Mouse (Mus musculus) left cerebral cortex, postnatal 14 days (tissue): Measurements from ENCODE around the gene Cbx4. TPM values are rescaled to one million over a fixed set of nuclear protein-coding genes. Genes with fewer than 3 reads are reported as not detected.

Source experiments
- DNase-seq, 2 experiments: peaks; one replicate each; pipeline ENCODE4 v3.0.0; 2021 to 2022; ENCODE audit warnings: low spot score in 2 of 2, mixed read lengths in 1 of 2
- intact Hi-C: fragments of 180-260 bp; cut with DNase I; formaldehyde crosslinking; loops from one replicate; pipeline ENCODE4 v1.15.1; 2025
- total RNA-seq, 2 experiments: library from RNA; stranded (reverse); gene quantifications; 2 replicates each; pipeline ENCODE4 v1.2.3; 2021

The Cbx4 gene
- total RNA-seq, 2 experiments from 2014 or later = 63.2 to 74.0 TPM

- intact Hi-C loops = no loop called here
- no peak for DNase-seq
These were observed 38.5 kb downstream of the Cbx4 start for GRCm38 (mm10) chr11:119047261-119048132.

- DNase-seq = no peak
- intact Hi-C loops = no loop called here
These were observed 39.3 kb downstream of the Cbx4 start for GRCm38 (mm10) chr11:119046601-119047245.

GRCm38 (mm10) chr11:119044551-119045337 is 41.3 kb downstream of the Cbx4 start:
- intact Hi-C loops = no loop called here
- no peak for DNase-seq

- DNase-seq = no peak
- intact Hi-C loops = no loop called here
These were observed 42.1 kb downstream of the Cbx4 start for GRCm38 (mm10) chr11:119043761-119044550.

GRCm38 (mm10) chr11:119043273-119043540 is 42.8 kb downstream of the Cbx4 start:
- intact Hi-C loops = no loop called here
- DNase-seq = no peak

GRCm38 (mm10) chr11:119042466-119043272 is 43.4 kb downstream of the Cbx4 start:
- no peak for DNase-seq
- intact Hi-C loops = no loop called here

GRCm38 (mm10) chr11:119041750-119042465 is 44.1 kb downstream of the Cbx4 start:
- intact Hi-C loops = no loop called here
- DNase-seq = no peak

- peak; percentile 68 to 71 for DNase-seq
- intact Hi-C loops = no loop called here
These were observed 44.7 kb downstream of the Cbx4 start for GRCm38 (mm10) chr11:119041325-119041716.

- intact Hi-C loops = no loop called here
- peak; percentile 99 to 100 for DNase-seq
These were observed 45.3 kb downstream of the Cbx4 start, which contains the start of gene Cbx8 for GRCm38 (mm10) chr11:119040600-119041324. Gene Cbx8, minus strand, starts transcription at chr11:119040969.

- intact Hi-C loops = loop anchor here (5.0 kb wide), 1 partner anchor 43 kb away; no protein-coding TSS in a partner anchor
- DNase-seq = no peak
These were observed 46.1 kb downstream of the Cbx4 start for GRCm38 (mm10) chr11:119039732-119040512.

GRCm38 (mm10) chr11:119038744-119039484 is 47.1 kb downstream of the Cbx4 start:
- intact Hi-C loops = loop anchor here (5.0 kb wide), 1 partner anchor 42 kb away; no protein-coding TSS in a partner anchor
- no peak for DNase-seq

- intact Hi-C loops = loop anchor here (5.0 kb wide), 1 partner anchor 41 kb away; no protein-coding TSS in a partner anchor
- DNase-seq = no peak
These were observed 48.1 kb downstream of the Cbx4 start for GRCm38 (mm10) chr11:119037780-119038401.

- no peak for DNase-seq
- intact Hi-C loops = loop anchor here (5.0 kb wide), 1 partner anchor 40 kb away; no protein-coding TSS in a partner anchor
These were observed 48.9 kb downstream of the Cbx4 start for GRCm38 (mm10) chr11:119036934-119037779.

GRCm38 (mm10) chr11:119036447-119036846 is 49.6 kb downstream of the Cbx4 start:
- intact Hi-C loops = loop anchor here (5.0 kb wide), 1 partner anchor 39 kb away; no protein-coding TSS in a partner anchor
- no peak for DNase-seq
